Mouse (Mus musculus) stomach, embryonic 15.5 days (tissue): Measurements from ENCODE around the gene Tbx2. TPM values are rescaled to one million over a fixed set of nuclear protein-coding genes. Genes with fewer than 3 reads are reported as not detected.

Experiments used
- ATAC-seq: fragments of 200-750 bp; cut with Nextera tagmentation; 2 replicates; pipeline ENCODE4 v1.8.0; 2017; ENCODE audit warnings: low read depth, moderate number of reproducible peaks, moderate TSS enrichment; ENCODE audit not compliant: insufficient read depth, low FRiP score
- H3K27ac ChIP-seq: fragments of 300-500 bp; sonication (generic); 2 replicates; pipeline ENCODE4 v1.5.1; 2015; ENCODE audit warnings: mild to moderate bottlenecking, inconsistent platforms
- H3K27me3 ChIP-seq: fragments of 300-500 bp; sonication (generic); replicated peaks from 2 replicates; pipeline ENCODE4 v1.6.1; 2015; ENCODE audit warnings: inconsistent platforms
- H3K36me3 ChIP-seq: fragments of 300-500 bp; sonication (generic); 2 replicates; pipeline ENCODE4 v1.6.1; 2015; ENCODE audit warnings: inconsistent platforms
- H3K4me1 ChIP-seq: fragments of 300-500 bp; sonication (generic); 2 replicates; pipeline ENCODE4 v1.6.1; 2015; ENCODE audit warnings: inconsistent platforms
- H3K4me2 ChIP-seq: fragments of 300-500 bp; sonication (generic); 2 replicates; pipeline ENCODE4 v1.6.1; 2015; ENCODE audit warnings: mild to moderate bottlenecking, inconsistent platforms
- H3K4me3 ChIP-seq: fragments of 300-500 bp; sonication (generic); replicated peaks from 2 replicates; pipeline ENCODE4 v1.5.1; 2015; ENCODE audit warnings: inconsistent platforms
- H3K9ac ChIP-seq: fragments of 300-500 bp; sonication (generic); 2 replicates; pipeline ENCODE4 v1.6.1; 2015; ENCODE audit warnings: inconsistent platforms
- H3K9me3 ChIP-seq: fragments of 300-500 bp; sonication (generic); 2 replicates; pipeline ENCODE4 v1.6.1; 2016; ENCODE audit warnings: inconsistent platforms
- WGBS: fragments of 180-500 bp; shearing (Covaris S2); methylation state at CpG from one replicate; pipeline ENCODE4 v1.1.7; 2015; 5-methylcytosine and 5-hydroxymethylcytosine counted together
- polyA plus RNA-seq: library from polyadenylated mRNA; unstranded; fragments of >200 nt; fragmentation: Nextera tagmentation; extraction: Ambion mirVana; gene quantifications from 2 replicates; pipeline ENCODE4 v1.2.1, GENCODE M21; 2015

The Tbx2 gene
- 6.0 and 6.6 TPM in 2 replicates for polyA plus RNA-seq

DNA sequence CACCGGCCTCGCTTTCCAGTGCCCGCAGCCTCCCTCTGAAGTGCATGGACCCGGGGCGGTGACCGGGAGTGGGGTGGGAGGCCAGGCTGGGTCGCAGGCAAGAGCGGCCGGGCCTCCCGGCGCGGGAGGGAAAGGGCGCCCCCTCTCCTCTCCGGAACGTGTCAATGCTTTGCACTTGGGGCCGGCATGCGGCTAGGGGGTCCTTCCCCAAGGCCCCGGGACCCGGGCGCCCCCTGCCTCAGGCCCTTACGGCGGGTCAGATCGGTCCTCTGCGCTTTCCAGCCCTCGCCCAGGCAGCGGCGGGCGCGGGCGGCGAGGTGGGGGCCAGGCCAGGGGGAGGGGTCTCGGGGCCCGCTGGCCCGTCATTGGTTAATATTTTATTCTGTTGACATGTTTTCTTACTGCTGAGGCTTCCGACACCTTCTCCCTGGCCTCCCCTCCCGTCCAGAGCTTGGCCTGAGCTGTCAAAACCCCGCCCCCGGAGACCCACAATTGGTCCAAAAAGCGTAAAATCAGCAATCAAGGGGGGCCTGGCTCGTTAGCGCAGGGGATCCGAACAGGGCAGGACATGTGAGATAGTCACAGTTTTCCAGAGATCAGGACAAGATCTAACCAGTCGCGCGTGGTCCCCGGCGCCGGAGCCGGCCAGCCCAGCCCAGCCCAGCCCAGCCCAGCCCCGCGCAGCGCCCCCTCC lies at the start of gene Tbx2:
TSS of gene Tbx2 (plus strand) at position 321 of the 694 bp plus-strand sequence.
- peaks cover 33% of the 10 kb centered on the region for H3K4me1 ChIP-seq
- peak within 1 kb of the TSS; percentile 95 for H3K4me2 ChIP-seq
- H3K27me3 ChIP-seq, result peaks cover 77% of the 10 kb centered on the region
- under 1% methylated on average over 48 of the region's 52 CpGs for WGBS
- H3K27ac ChIP-seq, result peak within 1 kb of the TSS; percentile 84
- H3K9ac ChIP-seq, result peak within 1 kb of the TSS; percentile 53
- H3K9me3 ChIP-seq, result no peaks in the 10 kb centered on the region
- H3K4me3 ChIP-seq, result peak within 1 kb of the TSS; percentile 60
- ATAC-seq, result peak; percentile 62
- H3K36me3 ChIP-seq, result no peaks in the 10 kb centered on the region

GRCm38 (mm10) chr11:85786113-85786718 lies 46.1 kb upstream of the Tbx2 start:
- 65% methylated on average over 3 of the region's 3 CpGs for WGBS
- no peaks in the 10 kb centered on the region for H3K9me3 ChIP-seq
- H3K9ac ChIP-seq, result no peak overlapping the region
- 0 out of 2 replicates have a peak, but pooled peaks cover 8% of the 10 kb centered on the region for H3K4me1 ChIP-seq
- H3K36me3 ChIP-seq, result no peaks in the 10 kb centered on the region
- H3K4me3 ChIP-seq, result no peak overlapping the region
- no peak overlapping the region for H3K4me2 ChIP-seq
- ATAC-seq, result no peak
- 0 out of 2 replicates have a peak overlapping the region, but pooled peaks have one; percentile 35 for H3K27ac ChIP-seq
- no peaks in the 10 kb centered on the region for H3K27me3 ChIP-seq

GRCm38 (mm10) chr11:85789750-85790149 lies 42.6 kb upstream of the Tbx2 start:
- H3K9me3 ChIP-seq, result no peaks in the 10 kb centered on the region
- no peak overlapping the region for H3K4me2 ChIP-seq
- no peak overlapping the region for H3K4me3 ChIP-seq
- ATAC-seq, result no peak
- H3K27me3 ChIP-seq, result no peaks in the 10 kb centered on the region
- H3K9ac ChIP-seq, result no peak overlapping the region
- H3K27ac ChIP-seq, result peak overlapping the region; percentile 26; the same call in 1 of the 2 replicates
- H3K36me3 ChIP-seq, result no peaks in the 10 kb centered on the region
- H3K4me1 ChIP-seq, result peaks cover 16% of the 10 kb centered on the region; the same call in 1 of the 2 replicates
- WGBS, result 74% methylated on average over 7 of the region's 7 CpGs

- 54% methylated on average over 2 of the region's 2 CpGs for WGBS
- peak overlapping the region; percentile 52 for H3K27ac ChIP-seq
These were observed 42.1 kb upstream of the Tbx2 start for GRCm38 (mm10) chr11:85790267-85790666.

GRCm38 (mm10) chr11:85791212-85791611 lies 41.1 kb upstream of the Tbx2 start:
- Histone ChIP-seq H3K9ac (no peak overlapping the region), H3K4me1 (peaks cover 13% of the 10 kb centered on the region; the same call in 1 of the 2 replicates), H3K27me3 (no peaks in the 10 kb centered on the region), H3K36me3 (no peaks in the 10 kb centered on the region), H3K4me2 (no peak overlapping the region), H3K27ac (peak overlapping the region; percentile 52), H3K4me3 (no peak overlapping the region), H3K9me3 (no peaks in the 10 kb centered on the region)
- WGBS, result 67% methylated on average over 1 of the region's 1 CpGs
- ATAC-seq, result no peak

More at GRCm38 (mm10) chr11:85790267-85790666, 42.1 kb upstream of the Tbx2 start:
- H3K27me3 ChIP-seq, result no peaks in the 10 kb centered on the region
- H3K9ac ChIP-seq, result no peak overlapping the region
- no peaks in the 10 kb centered on the region for H3K9me3 ChIP-seq
- ATAC-seq, result peak; percentile 91
- no peak overlapping the region for H3K4me2 ChIP-seq
- no peak overlapping the region for H3K4me3 ChIP-seq
- peaks cover 16% of the 10 kb centered on the region; the same call in 1 of the 2 replicates for H3K4me1 ChIP-seq
- no peaks in the 10 kb centered on the region for H3K36me3 ChIP-seq

- 63% methylated on average over 12 of the region's 12 CpGs for WGBS
These were observed 39.7 kb upstream of the Tbx2 start for GRCm38 (mm10) chr11:85792534-85793215.

GRCm38 (mm10) chr11:85799456-85799855 lies 32.9 kb upstream of the Tbx2 start:
- Histone ChIP-seq H3K9me3 (no peaks in the 10 kb centered on the region), H3K36me3 (no peaks in the 10 kb centered on the region), H3K27ac (no peak overlapping the region), H3K4me2 (no peak overlapping the region), H3K9ac (no peak overlapping the region), H3K27me3 (0 out of 2 replicates have a peak, but pooled peaks cover 7% of the 10 kb centered on the region), H3K4me3 (no peak overlapping the region), H3K4me1 (no peaks in the 10 kb centered on the region)
- 44% methylated on average over 4 of the region's 4 CpGs for WGBS
- ATAC-seq, result peak; percentile 65

More at GRCm38 (mm10) chr11:85792534-85793215, 39.7 kb upstream of the Tbx2 start:
- Histone ChIP-seq H3K27me3 (no peaks in the 10 kb centered on the region), H3K36me3 (no peaks in the 10 kb centered on the region), H3K4me1 (peaks cover 13% of the 10 kb centered on the region; the same call in 1 of the 2 replicates), H3K9ac (no peak overlapping the region), H3K9me3 (no peaks in the 10 kb centered on the region), H3K4me3 (no peak overlapping the region), H3K4me2 (no peak overlapping the region), H3K27ac (peak overlapping the region; percentile 52)
- peak; percentile 76 for ATAC-seq

DNA sequence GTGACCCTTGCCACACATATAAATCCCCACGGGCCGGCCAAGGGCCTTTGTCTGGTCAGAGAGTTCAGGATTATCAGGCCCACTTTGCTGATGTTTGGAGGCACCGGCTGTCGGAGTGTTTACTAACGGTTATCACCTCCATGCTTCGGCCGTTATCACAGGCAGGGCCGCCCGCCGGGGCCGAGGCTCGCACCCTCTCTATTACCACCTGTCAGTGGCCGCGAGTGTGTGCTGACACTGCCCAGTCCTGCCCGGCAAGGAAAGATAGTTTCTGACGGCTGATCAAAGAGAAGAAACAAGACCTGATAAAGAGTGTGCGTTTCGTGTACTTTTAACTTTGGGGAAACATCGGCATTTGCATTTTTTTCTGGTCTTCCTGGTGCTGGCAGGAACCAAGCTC lies 32.5 kb upstream of the Tbx2 start:
- H3K4me3 ChIP-seq, result no peak overlapping the region
- H3K36me3 ChIP-seq, result no peaks in the 10 kb centered on the region
- no peaks in the 10 kb centered on the region for H3K9me3 ChIP-seq
- 22% methylated on average over 19 of the region's 19 CpGs for WGBS
- ATAC-seq, result peak; percentile 63
- H3K27me3 ChIP-seq, result 0 out of 2 replicates have a peak, but pooled peaks cover 7% of the 10 kb centered on the region
- H3K9ac ChIP-seq, result no peak overlapping the region
- no peak overlapping the region for H3K27ac ChIP-seq
- H3K4me1 ChIP-seq, result no peaks in the 10 kb centered on the region
- H3K4me2 ChIP-seq, result no peak overlapping the region

DNA sequence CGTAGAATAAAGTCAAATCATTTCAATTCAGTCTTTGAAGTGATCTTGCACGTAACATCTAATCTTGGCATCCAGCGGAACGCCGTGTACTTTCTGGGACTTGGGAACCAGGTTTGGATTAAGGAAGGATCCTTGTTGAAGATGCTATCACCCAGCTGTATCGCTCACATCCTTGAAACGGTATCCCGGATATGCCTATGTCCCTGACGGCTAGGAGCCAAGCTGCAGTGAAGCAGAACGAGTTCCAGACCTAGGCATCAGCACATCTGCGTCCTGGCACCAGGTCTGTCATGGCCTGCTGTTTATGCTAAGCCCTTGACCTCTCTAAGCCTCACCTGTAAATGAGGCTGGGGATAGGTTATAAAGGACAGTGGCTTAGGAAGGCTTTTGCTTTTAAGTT lies 32.0 kb upstream of the Tbx2 start:
- no peaks in the 10 kb centered on the region for H3K36me3 ChIP-seq
- H3K4me2 ChIP-seq, result no peak overlapping the region
- no peak overlapping the region for H3K4me3 ChIP-seq
- H3K9me3 ChIP-seq, result no peaks in the 10 kb centered on the region
- ATAC-seq, result no peak
- no peak overlapping the region for H3K9ac ChIP-seq
- H3K27ac ChIP-seq, result no peak overlapping the region
- 69% methylated on average over 11 of the region's 11 CpGs for WGBS
- no peaks in the 10 kb centered on the region for H3K4me1 ChIP-seq
- 0 out of 2 replicates have a peak, but pooled peaks cover 7% of the 10 kb centered on the region for H3K27me3 ChIP-seq

GRCm38 (mm10) chr11:85804048-85804447 lies 28.3 kb upstream of the Tbx2 start:
- Histone ChIP-seq H3K4me2 (no peak overlapping the region), H3K4me3 (no peak overlapping the region), H3K4me1 (no peaks in the 10 kb centered on the region), H3K36me3 (no peaks in the 10 kb centered on the region), H3K9me3 (no peaks in the 10 kb centered on the region), H3K27me3 (no peaks in the 10 kb centered on the region), H3K27ac (no peak overlapping the region), H3K9ac (no peak overlapping the region)
- WGBS, result 47% methylated on average over 5 of the region's 5 CpGs
- peak; percentile 93 for ATAC-seq

GRCm38 (mm10) chr11:85805779-85806178 lies 26.6 kb upstream of the Tbx2 start:
- Histone ChIP-seq H3K9ac (no peak overlapping the region), H3K27me3 (no peaks in the 10 kb centered on the region), H3K9me3 (no peaks in the 10 kb centered on the region), H3K4me2 (no peak overlapping the region), H3K27ac (no peak overlapping the region), H3K36me3 (no peaks in the 10 kb centered on the region), H3K4me3 (no peak overlapping the region), H3K4me1 (no peaks in the 10 kb centered on the region)
- 95% methylated on average over 1 of the region's 1 CpGs for WGBS
- no peak for ATAC-seq

GRCm38 (mm10) chr11:85807353-85807752 lies 25.0 kb upstream of the Tbx2 start:
- WGBS, result 65% methylated on average over 11 of the region's 11 CpGs
- Histone ChIP-seq H3K9me3 (no peaks in the 10 kb centered on the region), H3K27ac (no peak overlapping the region), H3K27me3 (no peaks in the 10 kb centered on the region), H3K4me1 (no peaks in the 10 kb centered on the region), H3K36me3 (no peaks in the 10 kb centered on the region), H3K4me3 (no peak overlapping the region), H3K9ac (no peak overlapping the region), H3K4me2 (no peak overlapping the region)
- ATAC-seq, result no peak
